Mouse (Mus musculus) central nervous system, embryonic 14 days (tissue): ENCODE results near the gene Olfr411. TPM values are rescaled to one million over a fixed set of nuclear protein-coding genes. Genes with fewer than 3 reads are reported as not detected.

Source experiments
- polyA plus RNA-seq: library from polyadenylated mRNA; depleted of rRNA; stranded (reverse); fragments of >200 nt; gene quantifications from 2 replicates; pipeline ENCODE4 v1.2.3, GENCODE M21; 2012; rRNA removed

The Olfr411 gene
- not detected in 2 replicates for polyA plus RNA-seq

DNA sequence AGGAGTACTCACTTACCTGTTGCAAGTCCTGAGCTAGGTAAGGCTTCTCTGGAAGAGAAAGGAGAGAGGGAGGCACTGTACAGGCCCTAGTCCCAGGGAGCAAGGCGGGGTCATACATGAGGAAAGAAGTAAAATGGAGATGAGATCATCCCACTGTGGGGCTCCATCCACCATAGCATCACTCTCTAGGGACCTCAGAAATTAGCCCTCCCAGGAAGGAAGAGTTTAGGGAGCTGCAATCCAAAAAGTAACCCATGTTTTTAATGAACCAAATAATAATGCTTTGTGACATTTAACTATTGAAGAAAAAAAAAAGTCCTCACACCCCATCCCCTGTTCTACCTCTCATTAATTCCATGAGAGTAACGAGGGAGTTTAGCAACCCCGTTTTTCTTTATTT lies at the start of gene Olfr411:
Olfr411 (minus strand) TSS at position 101 of the 400 bp plus-strand sequence.

DNA sequence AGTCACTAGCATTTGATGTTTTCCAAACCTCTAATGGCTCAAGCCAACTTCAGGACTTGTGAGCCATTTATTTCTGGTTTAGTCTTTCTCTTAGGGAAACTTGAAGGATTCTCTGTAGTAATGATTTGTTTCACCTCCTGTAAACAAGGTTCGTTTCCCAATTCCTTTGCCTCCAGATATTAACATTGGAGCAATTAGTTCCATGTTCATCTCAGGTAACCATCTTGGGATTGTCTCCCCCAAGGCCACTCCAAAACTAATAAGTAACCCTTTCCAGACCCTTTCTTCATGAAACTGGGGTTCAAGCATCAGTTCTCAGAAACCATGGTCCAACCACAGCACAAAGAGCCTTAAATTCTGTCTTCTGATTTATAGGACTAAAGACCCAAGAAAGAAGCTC lies 9.3 kb upstream of the Olfr411 start, which contains the start of gene Olfr412:
Olfr412 (plus strand) TSS at position 301 of the 400 bp plus-strand sequence.

DNA sequence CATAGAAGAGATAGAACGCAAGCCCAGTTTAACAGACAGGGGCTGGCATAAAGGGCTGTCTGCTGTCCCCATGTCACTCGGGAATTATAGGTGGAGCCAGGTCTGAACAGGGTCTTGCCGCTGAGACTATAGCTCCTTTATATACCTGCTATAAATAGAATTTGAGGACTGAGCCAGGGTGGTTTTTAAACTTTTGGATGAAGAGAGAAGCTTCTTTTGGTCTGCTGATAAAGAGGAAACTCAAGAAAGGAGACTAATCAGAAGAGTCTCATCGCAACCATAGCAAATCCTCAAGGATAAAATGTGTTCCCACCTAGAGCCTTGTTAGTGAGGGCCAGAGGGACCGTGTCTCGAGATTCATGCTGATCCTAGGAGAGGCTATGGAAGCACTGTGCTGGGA lies 14.5 kb downstream of the Olfr411 start, which contains the start of gene Olfr410:
Olfr410 (minus strand) TSS at position 101 of the 400 bp plus-strand sequence.

Other genes starting within 250 kb of the Olfr411 start
- gene Olfr401, start 238.9 kb downstream of the Olfr411 start, polyA plus RNA-seq, result not detected in 2 replicates
- not detected in 2 replicates for gene Olfr402, start 199.1 kb downstream of the Olfr411 start, polyA plus RNA-seq
- not detected in 2 replicates for gene Olfr403, start 166.4 kb downstream of the Olfr411 start, polyA plus RNA-seq
- not detected in 2 replicates for gene Olfr43, start 141.3 kb downstream of the Olfr411 start, polyA plus RNA-seq
- not detected in 2 replicates for gene Olfr406, start 92.8 kb downstream of the Olfr411 start, polyA plus RNA-seq
- not detected in 2 replicates for gene Olfr59, start 68.9 kb downstream of the Olfr411 start, polyA plus RNA-seq
- not detected in 2 replicates for gene Olfr410, start 14.6 kb downstream of the Olfr411 start, polyA plus RNA-seq
- gene Olfr412, start 9.4 kb upstream of the Olfr411 start, polyA plus RNA-seq, result not detected in 2 replicates